Mouse (Mus musculus) right cerebral cortex, postnatal 36 days (tissue): ENCODE data around the gene Smim5.
"Not testable (repeated sequence)": the region's sequence is repeated elsewhere in the genome, so short reads cannot be mapped to it uniquely, and the experiment has no call there.

Experiments used
- DNase-seq, 2 experiments: peaks; one replicate each; pipeline ENCODE4 v3.0.0; 2022; ENCODE audit warnings: low spot score in 2 of 2, mixed read lengths in 1 of 2

The Smim5 gene

GRCm38 (mm10) chr11:115899486-115900266, at the start of gene Smim5:
TSS of gene Smim5 (plus strand) at chr11:115899966.
- DNase-seq: no peak

GRCm38 (mm10) chr11:115854674-115855073, 45.1 kb upstream of the Smim5 start:
- peak; percentile 19 to 24 for DNase-seq

GRCm38 (mm10) chr11:115857146-115857545, 42.6 kb upstream of the Smim5 start:
- not testable (repeated sequence) for DNase-seq

- DNase-seq: no peak
Measured at GRCm38 (mm10) chr11:115857936-115858335, 41.8 kb upstream of the Smim5 start.

GRCm38 (mm10) chr11:115858354-115858753, 41.4 kb upstream of the Smim5 start, which contains the start of gene Myo15b:
TSS of gene Myo15b (plus strand) at chr11:115858406.
- DNase-seq: no peak

- peak; percentile 25 to 39 for DNase-seq
Measured at GRCm38 (mm10) chr11:115859143-115859945, 40.4 kb upstream of the Smim5 start.

- DNase-seq: no peak
Measured at GRCm38 (mm10) chr11:115863895-115864294, 35.9 kb upstream of the Smim5 start.

GRCm38 (mm10) chr11:115869393-115869792, 30.4 kb upstream of the Smim5 start:
- no peak for DNase-seq

- DNase-seq: no peak
Measured at GRCm38 (mm10) chr11:115872437-115872836, 27.3 kb upstream of the Smim5 start.

- no peak for DNase-seq
Measured at GRCm38 (mm10) chr11:115875935-115876334, 23.8 kb upstream of the Smim5 start.

- DNase-seq: no peak
Measured at GRCm38 (mm10) chr11:115876438-115876837, 23.3 kb upstream of the Smim5 start.

- DNase-seq: no peak
Measured at GRCm38 (mm10) chr11:115877174-115877755, 22.5 kb upstream of the Smim5 start.

- no peak for DNase-seq
Measured at GRCm38 (mm10) chr11:115878071-115878470, 21.7 kb upstream of the Smim5 start.

- DNase-seq: no peak
Measured at GRCm38 (mm10) chr11:115881002-115881401, 18.8 kb upstream of the Smim5 start.

GRCm38 (mm10) chr11:115883251-115883650, 16.5 kb upstream of the Smim5 start:
- no peak for DNase-seq

GRCm38 (mm10) chr11:115884361-115884760, 15.4 kb upstream of the Smim5 start:
- DNase-seq: no peak

GRCm38 (mm10) chr11:115885281-115885680, 14.5 kb upstream of the Smim5 start:
- DNase-seq: no peak

GRCm38 (mm10) chr11:115886446-115886845, 13.3 kb upstream of the Smim5 start:
- no peak for DNase-seq

GRCm38 (mm10) chr11:115888020-115888419, 11.7 kb upstream of the Smim5 start:
- DNase-seq: no peak

- DNase-seq: no peak
Measured at GRCm38 (mm10) chr11:115889159-115889558, 10.6 kb upstream of the Smim5 start.

- DNase-seq: no peak
Measured at GRCm38 (mm10) chr11:115892213-115892612, 7.6 kb upstream of the Smim5 start.

GRCm38 (mm10) chr11:115893071-115893470, 6.7 kb upstream of the Smim5 start:
- DNase-seq: no peak
